Mouse (Mus musculus) lung, adult 2 months (tissue): Measurements from ENCODE around the gene Mgea5.

Source experiments
- CTCF ChIP-seq: fragments of 200-500 bp; IDR thresholded peaks from 2 replicates; pipeline ENCODE4 v1.5.1; 2011; ENCODE audit warnings: mild to moderate bottlenecking, low read length, control low read depth; ENCODE audit not compliant: insufficient read depth
- POLR2A ChIP-seq: fragments of 200-500 bp; IDR thresholded peaks from 2 replicates; pipeline ENCODE4 v1.6.1; 2011; ENCODE audit warnings: low read depth, mild to moderate bottlenecking, control low read depth, low read length, borderline replicate concordance; ENCODE audit errors: extremely low read depth

GRCm38 (mm10) chr19:45830679-45831078 is 47.0 kb upstream of the Mgea5 start:
- TF ChIP-seq CTCF (no peak), POLR2A (no peak)
